Mouse (Mus musculus): Measurements from ENCODE around the gene Ifnlr1.
"Not testable (repeated sequence)": the region's sequence is repeated elsewhere in the genome, so short reads cannot be mapped to it uniquely, and the experiment has no call there.

The Ifnlr1 gene

DNA sequence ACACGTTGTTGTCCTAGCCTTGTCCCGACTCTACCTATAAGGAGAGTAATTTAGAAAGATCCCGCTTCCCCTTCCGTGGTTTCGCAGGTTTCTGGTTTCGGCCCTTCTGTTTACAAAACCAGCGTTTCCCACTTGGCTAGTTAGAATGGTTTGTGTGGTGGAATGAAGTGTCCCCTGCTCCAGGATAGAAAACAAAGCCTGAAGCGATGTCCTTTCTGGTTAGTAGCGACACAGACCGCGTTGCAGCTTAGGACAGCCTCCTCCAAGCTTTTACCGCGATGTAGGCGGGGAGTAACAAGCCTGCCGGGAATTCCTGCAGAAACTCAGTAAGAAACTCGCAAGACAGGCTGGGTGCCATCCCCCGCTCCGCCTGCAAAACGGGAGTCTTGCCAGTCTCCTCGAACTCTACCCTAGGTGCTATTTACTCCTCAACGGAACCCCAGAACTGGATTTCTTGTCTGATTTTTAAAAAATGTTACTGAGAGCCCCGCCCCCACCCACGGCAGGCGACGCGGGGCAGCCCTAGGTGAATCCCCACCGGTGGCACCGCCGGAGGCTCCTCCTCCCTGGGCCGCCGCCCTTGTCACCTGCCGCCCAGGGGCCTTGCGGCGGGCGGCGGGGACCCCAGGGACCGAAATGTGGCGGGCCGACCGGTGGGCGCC, at the start of gene Ifnlr1:
Gene Ifnlr1 (plus strand): TSS at position 382 of the 662 bp plus-strand sequence.
- peak; percentile 96 for DNase-seq

GRCm38 (mm10) chr4:135641302-135642079, 44.6 kb upstream of the Ifnlr1 start:
- DNase-seq = not testable (repeated sequence)

DNA sequence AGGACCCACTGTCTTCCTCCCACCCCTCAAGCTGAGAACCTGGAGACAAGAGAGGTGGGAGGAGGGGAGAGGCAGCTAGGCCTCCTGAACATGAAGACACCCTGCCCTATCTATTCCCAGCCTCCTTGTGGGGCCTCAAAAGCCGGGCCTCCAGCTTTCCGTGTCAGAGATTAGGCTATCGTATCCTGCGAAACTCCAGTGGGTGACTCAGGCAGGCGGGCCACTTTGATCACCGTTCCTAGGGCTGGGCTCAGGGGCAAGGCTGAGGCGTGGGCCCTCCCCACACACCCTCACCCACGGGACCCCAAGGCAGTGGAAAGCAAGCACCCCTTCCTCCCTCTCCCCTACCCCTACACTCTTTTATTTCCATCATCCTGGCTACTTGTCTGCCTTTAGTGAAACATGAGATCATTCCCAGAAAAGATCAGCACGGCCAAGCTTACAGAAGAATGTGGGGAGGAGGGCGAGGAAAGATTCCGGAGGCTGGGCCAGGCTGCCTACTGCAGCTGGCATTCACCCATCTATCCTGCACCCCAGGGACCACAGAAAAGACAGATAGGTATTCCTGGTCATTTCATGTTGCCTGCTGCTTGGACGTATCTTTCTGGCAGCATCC, 41.0 kb upstream of the Ifnlr1 start:
- no peak for DNase-seq

- DNase-seq = peak; percentile 99
Observed at GRCm38 (mm10) chr4:135652966-135653607, 33.0 kb upstream of the Ifnlr1 start.

DNA sequence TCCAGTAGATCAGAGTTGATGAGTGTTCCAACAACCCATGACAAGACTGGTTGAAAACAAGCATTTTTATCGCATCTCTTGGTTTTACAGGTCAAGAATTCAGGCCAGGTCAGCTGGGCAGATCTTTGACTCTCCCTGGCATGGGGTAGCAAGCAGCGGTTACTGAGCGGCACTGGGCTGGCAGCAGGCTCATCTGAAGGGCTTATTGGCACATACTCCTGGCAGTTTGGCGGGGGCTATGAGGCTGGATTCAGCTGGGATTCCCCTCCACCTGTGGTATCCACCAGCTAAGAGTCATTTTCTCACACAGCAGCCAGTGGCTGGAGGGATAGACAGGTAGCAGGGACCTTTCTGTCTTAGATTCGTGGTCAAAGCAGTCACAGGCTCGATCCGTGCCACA, 32.1 kb upstream of the Ifnlr1 start:
- DNase-seq = peak; percentile 94

- DNase-seq = no peak
Observed at GRCm38 (mm10) chr4:135655499-135655898, 30.6 kb upstream of the Ifnlr1 start.

DNA sequence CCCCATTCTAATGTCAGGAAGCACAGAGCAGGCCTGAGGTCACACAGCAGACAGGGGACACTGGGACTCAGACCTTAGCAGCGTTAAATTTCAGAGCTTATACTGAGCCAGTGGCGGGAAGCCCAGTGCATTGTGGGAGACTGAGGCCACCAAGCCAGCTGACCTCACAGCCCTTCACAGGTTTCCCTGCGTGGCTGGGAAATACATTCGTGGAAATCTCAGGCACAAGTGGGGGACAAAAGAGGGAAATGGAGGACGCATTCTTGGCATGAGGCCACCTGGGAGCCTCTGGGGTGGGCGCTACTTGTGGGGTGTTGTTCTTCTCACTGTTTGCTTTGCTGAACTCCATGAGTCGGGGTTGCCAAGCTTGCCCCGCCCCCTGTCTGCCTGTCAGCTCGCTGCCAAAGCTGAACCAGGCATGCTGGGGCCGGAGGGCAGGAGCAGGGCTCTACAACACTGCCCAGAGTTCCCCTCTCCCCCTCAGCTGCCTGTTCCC, 29.9 kb upstream of the Ifnlr1 start:
- DNase-seq = peak; percentile 94

GRCm38 (mm10) chr4:135658484-135658883, 27.6 kb upstream of the Ifnlr1 start:
- DNase-seq = peak; percentile 97

DNA sequence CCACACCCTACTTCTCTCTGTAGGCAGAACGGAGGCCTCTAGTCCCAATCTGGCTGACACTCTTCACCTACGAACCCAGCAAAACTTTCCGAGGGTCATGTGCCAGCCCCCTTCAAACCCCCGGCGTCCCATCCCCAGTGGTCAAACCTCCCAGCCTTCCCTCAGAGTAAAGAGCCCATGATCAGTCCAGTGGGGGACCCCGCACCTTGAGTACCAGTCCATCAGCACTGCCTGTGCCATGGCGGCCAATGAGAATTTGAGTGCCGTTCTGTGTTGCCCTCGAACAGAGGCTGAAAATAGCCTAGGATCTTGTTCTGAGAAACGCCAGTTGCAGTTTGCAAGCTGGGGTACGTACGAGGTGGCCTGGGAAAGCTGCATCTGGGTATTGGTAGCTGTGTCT, 27.2 kb upstream of the Ifnlr1 start:
- DNase-seq = peak; percentile 91

DNA sequence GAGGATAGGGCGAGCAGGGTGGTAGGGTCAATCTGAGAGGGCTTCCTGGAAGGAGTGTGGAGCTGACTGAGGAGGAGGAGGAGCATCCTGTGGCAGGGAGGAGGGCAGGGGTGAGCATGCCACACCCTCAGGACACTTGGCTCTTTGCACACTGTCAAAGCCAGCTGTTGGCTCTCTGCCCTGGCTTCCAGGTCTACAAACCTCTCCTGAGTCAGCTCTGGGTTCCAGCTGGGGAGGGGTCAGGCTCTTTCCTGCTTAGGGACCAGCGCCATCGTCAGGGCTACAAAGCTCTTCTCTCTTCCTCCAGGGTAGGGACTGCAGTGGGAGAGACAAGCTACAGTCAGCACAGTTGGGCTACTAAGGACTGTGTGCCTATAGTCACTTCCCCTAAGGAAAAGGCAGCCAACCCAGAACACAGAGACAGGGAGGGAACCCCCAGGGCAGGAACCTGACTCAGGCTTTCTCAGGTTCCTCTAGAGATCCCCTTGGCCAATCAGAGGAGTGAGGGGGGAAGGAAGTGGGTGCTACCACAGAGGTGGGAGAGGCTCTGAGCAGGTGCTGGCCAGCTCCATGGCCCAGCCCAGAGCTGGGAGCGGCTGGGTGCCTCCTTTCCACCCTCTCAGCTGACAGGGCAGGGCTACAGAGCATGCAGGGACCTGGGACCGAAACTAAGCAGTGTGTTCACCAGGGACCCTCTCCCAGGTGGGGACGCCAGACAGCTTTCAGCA, 24.8 kb upstream of the Ifnlr1 start:
- DNase-seq = peak; percentile 94

GRCm38 (mm10) chr4:135661994-135662393, 24.1 kb upstream of the Ifnlr1 start:
- no peak for DNase-seq

- DNase-seq = no peak
Observed at GRCm38 (mm10) chr4:135664656-135665055, 21.4 kb upstream of the Ifnlr1 start.

- DNase-seq = no peak
Observed at GRCm38 (mm10) chr4:135666192-135666975, 19.7 kb upstream of the Ifnlr1 start.

- DNase-seq = no peak
Observed at GRCm38 (mm10) chr4:135667266-135667844, 18.7 kb upstream of the Ifnlr1 start.

- DNase-seq = no peak
Observed at GRCm38 (mm10) chr4:135673507-135673906, 12.6 kb upstream of the Ifnlr1 start.

- DNase-seq = no peak
Observed at GRCm38 (mm10) chr4:135674993-135675392, 11.1 kb upstream of the Ifnlr1 start.

DNA sequence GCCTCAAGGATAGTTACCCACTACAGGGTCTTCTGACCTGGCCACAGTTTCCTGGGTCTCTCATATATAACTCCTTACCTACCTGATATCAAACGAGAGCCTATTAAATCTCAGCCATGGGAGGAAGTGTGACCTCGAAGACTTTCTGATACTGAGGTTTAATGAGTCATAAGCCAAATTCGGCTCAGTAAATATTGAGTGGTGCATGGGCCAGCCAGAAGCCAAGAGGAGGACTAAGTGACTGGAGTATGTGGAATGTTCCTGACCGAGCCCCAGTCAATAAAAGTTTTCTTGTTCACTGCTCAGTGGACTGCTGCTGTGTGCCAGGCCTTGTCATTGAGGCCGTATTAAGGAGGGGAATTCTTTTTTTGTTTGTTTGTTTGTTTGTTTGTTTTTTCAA, 9.6 kb upstream of the Ifnlr1 start:
- no peak for DNase-seq

GRCm38 (mm10) chr4:135679316-135679715, 6.8 kb upstream of the Ifnlr1 start:
- DNase-seq = no peak

DNA sequence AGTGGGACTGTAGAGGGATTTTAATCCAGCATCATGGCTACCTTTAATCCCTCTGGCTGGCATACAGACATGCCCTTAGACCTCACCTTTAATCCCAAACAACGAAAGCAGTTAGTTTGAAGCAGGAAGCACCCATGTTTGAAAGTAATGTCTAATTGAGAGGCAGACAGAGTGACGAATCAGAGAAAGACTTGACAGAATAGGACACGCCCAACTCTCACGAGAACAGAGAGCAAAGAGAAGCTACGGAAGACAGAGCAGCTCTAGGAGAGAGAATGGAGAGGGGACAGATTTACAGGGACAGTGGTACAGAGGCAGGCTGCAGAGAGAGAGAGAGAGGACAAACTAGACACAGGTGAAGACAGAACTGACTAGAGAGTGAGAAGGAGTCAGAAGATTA, 4.3 kb upstream of the Ifnlr1 start:
- DNase-seq = no peak

DNA sequence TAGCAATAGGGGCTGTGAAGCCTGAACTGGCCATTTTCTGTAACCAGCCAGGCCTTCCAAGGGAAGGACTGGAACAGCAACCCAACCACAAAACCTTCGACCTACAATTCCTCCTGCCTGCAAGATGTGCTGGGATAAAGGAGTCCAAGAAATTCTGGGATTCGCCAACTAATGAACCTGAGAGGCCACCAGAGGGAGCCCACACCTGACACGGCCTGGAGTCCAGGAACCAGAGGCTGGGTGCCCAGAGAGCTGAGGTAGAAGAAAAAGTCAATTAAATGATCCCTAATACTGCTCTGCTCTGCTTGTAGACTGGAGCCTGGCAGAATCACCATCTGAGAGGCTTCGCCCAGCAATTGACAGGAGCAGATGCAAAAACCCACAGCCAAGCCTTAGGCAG, 2.5 kb upstream of the Ifnlr1 start:
- no peak for DNase-seq

DNA sequence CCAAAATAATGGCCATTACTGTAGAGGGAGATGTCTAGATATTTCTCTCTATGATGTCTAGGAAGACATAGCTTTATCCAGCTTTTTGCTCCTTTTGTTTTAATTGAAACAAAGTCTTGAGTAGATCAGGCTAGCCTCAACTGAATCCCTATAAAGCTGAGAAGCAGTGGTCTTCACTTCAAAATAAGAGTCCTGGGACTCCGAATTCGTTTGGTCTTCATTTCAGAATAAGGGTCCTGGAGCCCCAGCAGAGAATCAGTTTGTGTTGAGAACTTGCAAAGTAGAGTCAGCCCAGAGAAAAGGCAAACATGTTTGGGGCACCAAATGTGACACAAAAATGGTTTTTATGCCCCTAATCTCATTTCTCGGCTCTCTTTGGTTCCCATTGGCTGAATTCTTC, 1.4 kb upstream of the Ifnlr1 start:
- no peak for DNase-seq

Measured in heart, adult 11 months (tissue).